Mouse (Mus musculus) embryonic facial prominence, embryonic 15.5 days (tissue): ENCODE results near the gene Polr2e. TPM values are rescaled to one million over a fixed set of nuclear protein-coding genes. Genes with fewer than 3 reads are reported as not detected.

Experiments used
- ATAC-seq: fragments of 200-750 bp; cut with Nextera tagmentation; 2 replicates; pipeline ENCODE4 v1.8.0; 2017; ENCODE audit warnings: low read depth, moderate TSS enrichment; ENCODE audit not compliant: insufficient number of reproducible peaks, low FRiP score, low TSS enrichment
- H3K27ac ChIP-seq: fragments of 300-500 bp; sonication (generic); replicated peaks from 2 replicates; pipeline ENCODE4 v1.5.1; 2015; ENCODE audit warnings: mild to moderate bottlenecking, inconsistent platforms
- H3K27me3 ChIP-seq: fragments of 300-500 bp; sonication (generic); 2 replicates; pipeline ENCODE4 v1.6.1; 2015; ENCODE audit warnings: inconsistent platforms
- H3K36me3 ChIP-seq: fragments of 300-500 bp; sonication (generic); 2 replicates; pipeline ENCODE4 v1.6.1; 2015; ENCODE audit warnings: mild to moderate bottlenecking, inconsistent platforms
- H3K4me1 ChIP-seq: fragments of 300-500 bp; sonication (generic); 2 replicates; pipeline ENCODE4 v1.6.1; 2015; ENCODE audit warnings: inconsistent platforms
- H3K4me2 ChIP-seq: fragments of 300-500 bp; sonication (generic); replicated peaks from 2 replicates; pipeline ENCODE4 v1.6.1; 2015; ENCODE audit warnings: mild to moderate bottlenecking, inconsistent platforms
- H3K4me3 ChIP-seq: fragments of 300-500 bp; sonication (generic); replicated peaks from 2 replicates; pipeline ENCODE4 v1.5.1; 2015; ENCODE audit warnings: mild to moderate bottlenecking, inconsistent platforms
- H3K9ac ChIP-seq: fragments of 300-500 bp; sonication (generic); 2 replicates; pipeline ENCODE4 v1.6.1; 2015; ENCODE audit warnings: inconsistent platforms
- H3K9me3 ChIP-seq: fragments of 300-500 bp; sonication (generic); replicated peaks from 2 replicates; pipeline ENCODE4 v1.6.1; 2016; ENCODE audit warnings: inconsistent platforms
- WGBS: fragments of 180-500 bp; shearing (Covaris S2); methylation state at CpG from one replicate; pipeline ENCODE4 v1.1.7; 2015; 5-methylcytosine and 5-hydroxymethylcytosine counted together
- polyA plus RNA-seq: library from polyadenylated mRNA; unstranded; fragments of >200 nt; fragmentation: Nextera tagmentation; extraction: Ambion mirVana; gene quantifications from 2 replicates; pipeline ENCODE4 v1.2.1, GENCODE M21; 2015

Polr2e gene
- 218 and 221 TPM in 2 replicates for polyA plus RNA-seq

DNA sequence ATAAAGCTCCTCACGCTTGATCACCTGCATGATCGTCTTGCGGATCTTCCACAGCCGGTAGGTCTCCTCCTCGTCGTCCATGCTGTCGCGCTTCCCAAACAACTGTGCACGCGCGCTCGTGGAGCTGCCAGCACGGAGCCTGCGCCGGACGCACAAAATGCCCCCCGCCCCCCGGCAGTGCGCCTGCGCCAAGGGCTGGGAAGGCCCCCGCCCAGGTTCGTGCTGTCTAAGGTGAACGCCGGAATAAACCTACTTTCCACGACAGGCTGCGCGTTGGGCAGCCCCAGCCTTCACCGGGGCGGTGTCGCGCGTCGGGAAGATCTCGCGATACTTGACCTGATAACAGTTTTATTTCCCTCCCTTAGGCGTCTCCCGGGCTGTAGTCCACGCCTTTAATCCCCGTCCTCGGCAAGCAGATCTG, at the start of gene Polr2e:
Polr2e (minus strand) TSS at position 237 of the 421 bp plus-strand sequence.
- Histone ChIP-seq H3K4me1 (peaks cover 17% of the 10 kb centered on the region), H3K9ac (peak within 1 kb of the TSS; percentile 68), H3K9me3 (no peaks in the 10 kb centered on the region), H3K27me3 (no peaks in the 10 kb centered on the region), H3K4me3 (peak within 1 kb of the TSS; percentile 80), H3K27ac (peak within 1 kb of the TSS; percentile 78), H3K36me3 (peaks cover 38% of the 10 kb centered on the region), H3K4me2 (peak within 1 kb of the TSS; percentile 67)
- ATAC-seq: peak; percentile 98
- WGBS: under 1% methylated on average over 40 of the region's 40 CpGs

DNA sequence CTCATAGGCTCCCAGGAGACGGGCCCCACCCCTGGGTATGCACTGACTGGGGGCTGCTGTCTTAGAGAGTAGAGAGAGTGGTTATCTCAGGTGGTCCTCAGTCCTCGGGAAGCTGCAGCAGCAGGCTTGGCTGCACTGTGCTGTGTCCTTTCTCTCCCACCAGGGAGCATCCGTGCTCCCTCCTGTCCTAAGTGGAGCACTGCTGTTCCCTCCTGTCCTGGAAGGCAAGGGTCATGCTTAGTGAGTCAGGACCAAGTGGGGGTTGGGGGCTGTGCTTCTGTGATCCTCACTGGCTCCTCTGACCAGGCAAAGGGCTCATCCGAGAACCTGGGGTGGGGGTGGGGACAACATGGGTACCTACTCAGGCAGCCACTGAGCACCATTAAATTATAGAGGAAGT, 49.6 kb upstream of the Polr2e start:
- H3K27me3 ChIP-seq: no peaks in the 10 kb centered on the region
- H3K9ac ChIP-seq: no peak overlapping the region
- no peak for ATAC-seq
- no peak overlapping the region for H3K4me3 ChIP-seq
- WGBS: 53% methylated on average over 4 of the region's 4 CpGs
- H3K4me2 ChIP-seq: no peak overlapping the region
- no peak overlapping the region for H3K27ac ChIP-seq
- H3K4me1 ChIP-seq: peaks cover 17% of the 10 kb centered on the region
- H3K36me3 ChIP-seq: peaks cover 20% of the 10 kb centered on the region
- H3K9me3 ChIP-seq: no peaks in the 10 kb centered on the region

DNA sequence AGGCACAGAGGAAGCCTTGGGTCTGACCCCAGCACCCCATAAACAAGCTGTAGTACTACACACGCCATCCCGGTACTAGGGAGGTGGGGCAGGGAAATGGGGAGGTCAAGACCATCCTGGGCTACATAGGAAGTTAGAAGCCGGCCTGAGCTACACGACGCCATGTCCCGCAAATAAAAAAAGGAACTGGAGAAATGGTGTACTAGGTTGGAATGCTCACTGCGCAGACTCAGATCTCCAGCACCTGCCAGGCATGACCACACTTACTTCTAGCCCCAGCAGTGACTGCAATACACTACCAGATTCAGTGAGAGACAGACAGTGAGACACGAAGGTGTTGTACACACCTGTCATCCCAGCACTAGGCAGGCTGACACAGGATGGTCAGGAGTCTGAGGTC, 47.9 kb upstream of the Polr2e start:
- no peaks in the 10 kb centered on the region for H3K9me3 ChIP-seq
- ATAC-seq: no peak
- H3K9ac ChIP-seq: no peak overlapping the region
- H3K27ac ChIP-seq: no peak overlapping the region
- no peak overlapping the region for H3K4me3 ChIP-seq
- H3K36me3 ChIP-seq: peaks cover 33% of the 10 kb centered on the region
- 88% methylated on average over 8 of the region's 8 CpGs for WGBS
- no peak overlapping the region for H3K4me2 ChIP-seq
- H3K4me1 ChIP-seq: peaks cover 17% of the 10 kb centered on the region
- no peaks in the 10 kb centered on the region for H3K27me3 ChIP-seq

DNA sequence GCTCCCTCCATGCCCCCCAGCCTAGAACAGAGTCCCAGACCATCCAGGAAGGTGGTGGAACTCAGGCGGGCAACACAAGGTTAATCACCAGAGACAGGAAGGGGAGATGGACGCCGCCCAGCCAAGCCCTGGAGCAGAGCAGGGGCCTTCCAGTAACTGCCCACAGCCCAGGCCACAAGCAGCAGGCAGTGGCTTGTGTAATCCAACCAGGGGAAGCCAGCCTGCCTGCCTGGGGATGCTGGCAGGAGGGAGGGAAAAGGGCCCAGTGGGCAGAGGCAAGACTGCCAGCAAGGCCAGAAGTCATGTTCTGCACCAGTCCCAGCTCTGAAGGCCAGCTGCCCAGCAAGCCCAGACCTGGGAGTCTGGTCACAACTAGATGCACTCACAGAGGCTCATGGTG, 47.3 kb upstream of the Polr2e start:
- Histone ChIP-seq H3K4me1 (peaks cover 17% of the 10 kb centered on the region), H3K9ac (no peak overlapping the region), H3K9me3 (no peaks in the 10 kb centered on the region), H3K27ac (no peak overlapping the region), H3K4me2 (no peak overlapping the region), H3K27me3 (no peaks in the 10 kb centered on the region), H3K36me3 (peaks cover 39% of the 10 kb centered on the region), H3K4me3 (no peak overlapping the region)
- 60% methylated on average over 3 of the region's 3 CpGs for WGBS
- no peak for ATAC-seq

DNA sequence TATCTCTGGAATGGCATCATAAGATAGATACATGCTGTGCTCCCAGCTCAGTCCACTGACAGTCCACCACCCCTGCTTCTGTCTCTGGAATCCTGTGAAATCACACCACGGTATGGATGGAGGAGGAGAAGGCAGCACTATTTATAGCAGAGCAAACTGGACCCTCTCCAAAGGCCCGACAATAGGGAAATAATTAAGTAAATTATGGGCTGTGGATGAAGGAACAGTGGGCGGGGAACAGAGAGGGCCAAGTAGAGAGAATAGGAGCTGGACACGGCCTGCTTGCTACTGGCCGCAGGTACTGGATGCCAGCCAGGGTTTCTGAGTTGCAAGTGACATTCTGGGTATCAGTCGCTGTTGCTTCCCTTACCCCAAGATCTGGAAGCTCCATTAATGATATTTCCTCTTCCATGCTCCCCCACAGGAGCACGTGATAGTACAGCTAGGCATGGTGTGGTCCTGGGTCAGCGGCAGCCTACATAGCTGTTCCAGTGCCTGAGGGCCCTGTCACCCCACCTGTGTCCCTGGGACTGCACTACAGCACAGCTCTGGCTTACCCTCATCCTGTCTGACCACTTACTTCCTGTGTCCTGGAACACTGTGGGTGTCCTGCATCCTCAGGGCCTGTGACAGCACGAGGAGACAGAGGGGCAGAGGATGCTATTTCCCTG, 45.4 kb upstream of the Polr2e start:
- Histone ChIP-seq H3K4me2 (0 out of 2 replicates have a peak overlapping the region, but pooled peaks have one; percentile 1), H3K4me3 (no peak overlapping the region), H3K9ac (no peak overlapping the region), H3K9me3 (no peaks in the 10 kb centered on the region), H3K27ac (peak overlapping the region; percentile 55), H3K4me1 (peaks cover 21% of the 10 kb centered on the region), H3K27me3 (no peaks in the 10 kb centered on the region), H3K36me3 (peaks cover 53% of the 10 kb centered on the region)
- 46% methylated on average over 9 of the region's 9 CpGs for WGBS
- ATAC-seq: no peak

DNA sequence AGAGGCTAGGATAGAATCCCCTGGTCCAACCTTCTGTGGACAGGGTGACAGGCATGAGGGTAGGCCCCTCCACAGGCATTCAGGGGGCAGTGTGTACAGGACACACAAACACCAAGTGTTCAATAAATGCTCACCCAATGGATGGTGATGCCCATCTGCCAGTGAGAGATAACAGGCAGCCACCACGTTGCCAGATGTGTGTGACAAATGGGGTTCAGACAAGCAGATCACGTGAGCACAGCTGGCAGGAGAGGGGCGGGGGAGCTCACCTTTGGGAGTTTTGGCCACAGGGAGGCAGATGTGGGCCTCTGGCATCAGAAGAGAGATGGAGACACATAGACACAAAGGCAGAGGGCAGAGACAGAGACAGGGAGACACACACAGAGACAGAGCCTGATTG, 41.5 kb upstream of the Polr2e start:
- no peak overlapping the region for H3K4me3 ChIP-seq
- H3K9me3 ChIP-seq: no peaks in the 10 kb centered on the region
- H3K27ac ChIP-seq: no peak overlapping the region
- H3K27me3 ChIP-seq: no peaks in the 10 kb centered on the region
- H3K36me3 ChIP-seq: peaks cover 75% of the 10 kb centered on the region
- no peak overlapping the region for H3K4me2 ChIP-seq
- no peak for ATAC-seq
- 77% methylated on average over 3 of the region's 3 CpGs for WGBS
- peaks cover 18% of the 10 kb centered on the region for H3K4me1 ChIP-seq
- H3K9ac ChIP-seq: no peak overlapping the region

DNA sequence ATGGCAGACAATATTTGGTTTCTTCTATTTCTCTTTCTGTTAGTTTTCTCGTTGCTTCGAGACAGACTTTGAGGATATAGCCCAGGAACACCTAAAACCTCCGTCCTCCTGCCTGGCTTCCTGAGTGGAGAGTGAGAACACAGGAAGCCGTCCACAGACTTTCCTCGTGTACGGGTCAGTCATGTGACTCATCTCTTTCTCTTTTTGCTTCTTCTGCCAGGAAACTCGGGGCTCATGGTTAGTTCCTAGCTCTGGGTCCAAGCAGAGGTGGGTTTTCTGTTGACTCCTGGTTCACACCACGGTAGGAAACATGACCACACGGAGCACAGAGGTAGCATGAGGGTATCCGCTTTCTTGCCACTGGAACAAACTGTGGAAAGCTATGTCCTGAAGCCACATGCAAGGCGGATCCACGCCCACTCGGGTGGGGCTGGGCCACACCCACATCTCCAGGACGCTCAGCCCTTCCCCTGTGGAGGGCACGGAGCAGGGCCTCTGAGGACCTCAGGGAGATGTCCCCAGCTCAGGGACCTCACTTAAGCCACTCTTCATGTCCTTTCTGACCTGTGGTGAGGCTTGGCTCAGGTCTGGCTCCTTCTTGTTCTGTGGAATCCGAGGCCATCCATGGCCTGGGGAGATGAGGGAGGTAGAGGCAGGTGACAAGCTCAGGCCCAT, 40.9 kb upstream of the Polr2e start:
- no peak for ATAC-seq
- Histone ChIP-seq H3K4me3 (no peak overlapping the region), H3K9me3 (no peaks in the 10 kb centered on the region), H3K27me3 (no peaks in the 10 kb centered on the region), H3K4me1 (peaks cover 22% of the 10 kb centered on the region), H3K36me3 (peaks cover 73% of the 10 kb centered on the region), H3K9ac (no peak overlapping the region), H3K4me2 (no peak overlapping the region), H3K27ac (no peak overlapping the region)
- WGBS: 72% methylated on average over 16 of the region's 16 CpGs

DNA sequence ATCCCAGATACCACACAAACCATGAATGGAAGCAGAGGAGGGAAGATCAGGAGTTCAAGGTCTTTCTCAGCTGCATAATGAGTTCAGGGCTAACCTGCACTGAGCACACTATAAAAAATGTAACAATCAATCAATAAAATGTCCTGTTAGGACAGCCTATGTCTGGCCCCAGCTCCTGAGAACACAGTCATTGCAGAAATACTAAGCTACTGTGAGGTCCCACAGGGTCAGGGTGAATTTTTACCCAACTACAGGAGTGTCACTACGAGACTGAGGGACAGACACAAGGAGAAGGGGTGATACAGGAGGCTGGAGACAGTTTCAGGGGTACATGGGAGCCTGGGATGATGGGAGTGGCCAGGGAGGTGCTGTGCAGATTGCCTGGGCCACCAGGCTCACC, 38.8 kb upstream of the Polr2e start:
- ATAC-seq: no peak
- Histone ChIP-seq H3K4me1 (peaks cover 22% of the 10 kb centered on the region), H3K27ac (no peak overlapping the region), H3K9ac (no peak overlapping the region), H3K9me3 (no peaks in the 10 kb centered on the region), H3K4me2 (no peak overlapping the region), H3K4me3 (no peak overlapping the region), H3K27me3 (no peaks in the 10 kb centered on the region), H3K36me3 (peaks cover 55% of the 10 kb centered on the region)
- WGBS: 90% methylated on average over 1 of the region's 1 CpGs

DNA sequence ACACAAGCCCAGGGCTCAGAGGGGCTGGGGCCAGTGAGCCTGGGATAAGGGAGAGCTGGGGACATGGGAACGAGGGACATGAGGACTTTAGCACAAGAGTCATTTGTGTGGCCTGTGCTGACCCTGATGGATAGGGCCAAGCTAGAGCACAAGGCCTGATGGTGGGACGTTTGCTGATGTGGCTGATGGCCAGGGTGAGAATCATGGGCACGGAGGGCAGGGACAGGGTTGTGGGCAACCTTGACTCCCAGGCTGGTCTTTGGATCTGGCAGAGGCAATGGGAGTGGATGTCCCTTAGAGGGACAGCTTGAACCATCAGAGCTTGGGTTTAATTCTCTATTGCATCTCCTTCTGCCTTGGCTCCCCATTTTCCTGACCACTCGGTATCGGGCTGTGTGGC, 37.7 kb upstream of the Polr2e start:
- no peak for ATAC-seq
- no peaks in the 10 kb centered on the region for H3K27me3 ChIP-seq

DNA sequence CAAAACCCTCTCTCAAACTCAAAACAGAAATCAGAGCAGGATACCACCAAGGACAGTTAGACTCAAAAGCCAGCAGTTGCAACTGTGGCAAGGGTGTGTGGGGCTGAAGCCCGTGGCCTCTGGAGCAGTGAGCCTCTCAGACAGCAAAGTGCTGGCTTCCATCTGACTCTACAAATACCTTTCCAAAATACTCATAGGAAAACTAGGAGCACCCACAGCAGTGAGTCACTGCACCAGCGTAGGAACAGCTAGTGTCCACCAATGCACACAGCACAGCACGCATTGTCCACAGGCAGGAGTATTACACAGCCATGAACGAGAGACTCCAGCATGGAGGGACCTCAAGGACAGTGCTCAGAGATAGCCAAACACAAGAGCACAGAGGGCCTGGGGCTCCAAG, 36.8 kb upstream of the Polr2e start:
- no peak overlapping the region for H3K9ac ChIP-seq
- WGBS: 87% methylated on average over 4 of the region's 4 CpGs
- no peak overlapping the region for H3K4me3 ChIP-seq
- no peak overlapping the region for H3K4me2 ChIP-seq
- H3K4me1 ChIP-seq: peaks cover 42% of the 10 kb centered on the region
- H3K9me3 ChIP-seq: no peaks in the 10 kb centered on the region
- H3K27me3 ChIP-seq: no peaks in the 10 kb centered on the region
- no peak overlapping the region for H3K27ac ChIP-seq
- H3K36me3 ChIP-seq: peaks cover 36% of the 10 kb centered on the region
- ATAC-seq: no peak

More for the DNA sequence above, 37.7 kb upstream of the Polr2e start:
- Histone ChIP-seq H3K4me3 (no peak overlapping the region), H3K9me3 (no peaks in the 10 kb centered on the region), H3K4me1 (peaks cover 32% of the 10 kb centered on the region), H3K4me2 (no peak overlapping the region), H3K36me3 (peaks cover 45% of the 10 kb centered on the region), H3K9ac (no peak overlapping the region), H3K27ac (no peak overlapping the region)
- WGBS: 92% methylated on average over 5 of the region's 5 CpGs

DNA sequence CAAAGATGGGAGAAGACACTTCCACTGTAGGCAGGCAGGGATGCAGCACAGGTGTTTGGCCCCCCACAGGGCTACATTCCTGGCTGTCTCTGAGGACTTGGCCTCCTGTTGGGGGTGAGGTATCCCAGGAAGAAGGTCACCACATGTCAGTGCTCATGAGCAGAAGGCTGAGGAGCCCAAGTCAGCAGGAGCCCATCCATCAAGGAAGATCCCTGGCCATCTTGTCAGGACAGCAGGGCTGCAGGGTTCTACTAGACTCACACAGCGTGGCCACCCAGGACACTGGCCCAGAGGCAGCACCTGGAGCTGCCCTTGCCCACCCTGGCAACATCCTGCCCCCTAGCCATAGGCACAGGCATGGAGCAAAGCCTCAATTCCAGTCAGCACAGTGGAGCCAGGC, 36.3 kb upstream of the Polr2e start:
- H3K9me3 ChIP-seq: no peaks in the 10 kb centered on the region
- H3K36me3 ChIP-seq: peaks cover 32% of the 10 kb centered on the region
- no peaks in the 10 kb centered on the region for H3K27me3 ChIP-seq
- H3K4me2 ChIP-seq: no peak overlapping the region
- 0 out of 2 replicates have a peak overlapping the region, but pooled peaks have one; percentile 31 for H3K27ac ChIP-seq
- no peak overlapping the region for H3K4me3 ChIP-seq
- H3K4me1 ChIP-seq: peaks cover 45% of the 10 kb centered on the region
- WGBS: 48% methylated on average over 1 of the region's 1 CpGs
- H3K9ac ChIP-seq: no peak overlapping the region
- ATAC-seq: no peak
